Mouse (Mus musculus) megakaryocyte, adult 5-6 weeks (primary cell): ENCODE data around the gene Zfp248. TPM values are rescaled to one million over a fixed set of nuclear protein-coding genes. Genes with fewer than 3 reads are reported as not detected.

ENCODE experiments used
- ATAC-seq: 2 replicates; pipeline ENCODE4 v1.8.0; 2016; ENCODE audit warnings: mild to moderate bottlenecking, inconsistent platforms; ENCODE audit not compliant: poor library complexity, severe bottlenecking
- total RNA-seq, 2 experiments: library from RNA; stranded (forward) in 1 of 2; stranded (reverse) in 1 of 2; fragments of 153-499, 151-499 nt in 1 of 2; fragments of 221-1000, 200-1000 nt in 1 of 2; gene quantifications; 2 replicates each; pipeline versions ENCODE4 v1.2.3 to v1.2.4; 2015 to 2017

The Zfp248 gene
- total RNA-seq, 2 experiments from 2014 or later: 0.22 to 0.81 TPM

- ATAC-seq: no peak
Observed at GRCm38 (mm10) chr6:118377611-118378010, 77.7 kb downstream of the Zfp248 start.

Other genes with a start within 250 kb of the Zfp248 start
- 20.4 and 23.3 TPM in 2 replicates for gene Bms1, start 36.1 kb downstream of the Zfp248 start, total RNA-seq (2015)
- 53.9 and 57.7 TPM in 2 replicates for gene Bms1, start 36.1 kb downstream of the Zfp248 start, total RNA-seq (2017)
- gene Zfp9, start 23.8 kb upstream of the Zfp248 start, total RNA-seq (2015): 0.22 TPM in 1 of 2 replicates, not detected in the other
- gene Zfp9, start 23.8 kb upstream of the Zfp248 start, total RNA-seq (2017): not detected in 2 replicates
- gene Ankrd26, start 106.7 kb upstream of the Zfp248 start, total RNA-seq (2015): 1.8 and 2.7 TPM in 2 replicates
- 4.1 and 9.7 TPM in 2 replicates for gene Ankrd26, start 106.7 kb upstream of the Zfp248 start, total RNA-seq (2017)